Mouse (Mus musculus): ENCODE measurements around the gene Fbxw4.

GRCm38 (mm10) chr19:45540657-45541408, 119.3 kb downstream of the Fbxw4 start:
- TF ChIP-seq POLR2A (IDR thresholded peaks at IDR 0.05; ENCODE audit: borderline replicate concordance, extremely low read depth, low read depth, low read length) (no peak), CTCF (IDR thresholded peaks at IDR 0.05; ENCODE audit: insufficient read depth, low read length) (no peak)
